Mouse (Mus musculus) CH12.LX (cell line): ENCODE results near the gene Pnmal2. TPM values are rescaled to one million over a fixed set of nuclear protein-coding genes. Genes with fewer than 3 reads are reported as not detected.

Experiments
- DNase-seq: peaks from one replicate; pipeline ENCODE4 v3.0.0-alpha.2; 2013; ENCODE audit errors: extremely low read depth
- H3K27ac ChIP-seq: 2 replicates; pipeline ENCODE4 v1.5.1; 2012; ENCODE audit warnings: low read depth, mild to moderate bottlenecking, control low read depth, moderate library complexity; ENCODE audit not compliant: insufficient read depth
- H3K27me3 ChIP-seq: replicated peaks from 2 replicates; pipeline ENCODE3; 2012; ENCODE audit warnings: inconsistent platforms
- H3K36me3 ChIP-seq, 2 experiments: replicated peaks in 1 of 2; 2 replicates each; pipeline versions ENCODE3 to v1.6.1; 2012; ENCODE audit warnings: inconsistent platforms in 1 of 2, low read length in 1 of 2, mild to moderate bottlenecking in 1 of 2, mixed read lengths in 1 of 2, moderate library complexity in 1 of 2; ENCODE audit not compliant: control insufficient read depth in 1 of 2, insufficient read depth in 1 of 2
- H3K4me1 ChIP-seq, 2 experiments: 2 replicates each; pipeline ENCODE4 v1.6.1; 2012; ENCODE audit warnings: inconsistent platforms in 1 of 2, moderate library complexity in 1 of 2; ENCODE audit not compliant: insufficient read depth in 2 of 2, control insufficient read depth in 1 of 2
- H3K4me2 ChIP-seq: 2 replicates; pipeline ENCODE4 v1.6.1; 2012; ENCODE audit warnings: low read depth, mild to moderate bottlenecking, control low read depth; ENCODE audit not compliant: poor library complexity, insufficient read depth, severe bottlenecking
- H3K4me3 ChIP-seq, 3 experiments: fragments of 150-350 bp in 1 of 3; sonication (generic) in 1 of 3; replicated peaks in 1 of 3; 2 replicates each; pipeline versions ENCODE3 to v1.5.1; 2011 to 2012; ENCODE audit warnings: low read depth in 2 of 3, low read length in 2 of 3, mild to moderate bottlenecking in 2 of 3, moderate library complexity in 2 of 3, control low read depth in 1 of 3, improper control_type of control experiment in 1 of 3, inconsistent platforms in 1 of 3, mixed read lengths in 1 of 3; ENCODE audit not compliant: poor library complexity in 1 of 3
- H3K79me2 ChIP-seq: replicated peaks from 2 replicates; pipeline ENCODE4 v1.6.1; 2012; ENCODE audit warnings: mild to moderate bottlenecking, moderate library complexity; ENCODE audit not compliant: control insufficient read depth, poor library complexity, insufficient read depth, severe bottlenecking; ENCODE audit errors: extremely low read depth
- H3K9ac ChIP-seq: 2 replicates; pipeline ENCODE4 v1.6.1; 2012; ENCODE audit warnings: low read depth, mild to moderate bottlenecking, control low read depth, moderate library complexity; ENCODE audit not compliant: insufficient read depth
- H3K9me3 ChIP-seq: replicated peaks from 2 replicates; pipeline ENCODE3; 2012; ENCODE audit warnings: low read length, inconsistent platforms, mixed read lengths
- BHLHE40 ChIP-seq: IDR thresholded peaks from 2 replicates; pipeline ENCODE4 v1.6.1; 2011; ENCODE audit warnings: mild to moderate bottlenecking, low read depth, low read length, improper control_type of control experiment
- CHD2 ChIP-seq: IDR thresholded peaks from 2 replicates; pipeline ENCODE4 v1.6.1; 2011; ENCODE audit warnings: low read length, improper control_type of control experiment
- CTCF ChIP-seq, 2 experiments: IDR thresholded peaks in 1 of 2; conservative IDR thresholded peaks in 1 of 2; 2 replicates each; pipeline ENCODE4 v1.5.1; 2011 to 2012; ENCODE audit warnings: low read depth in 2 of 2, low read length in 2 of 2, improper control_type of control experiment in 1 of 2, inconsistent platforms in 1 of 2, mild to moderate bottlenecking in 1 of 2, moderate library complexity in 1 of 2
- E2F4 ChIP-seq: IDR thresholded peaks from 2 replicates; pipeline ENCODE4 v1.6.1; 2011; ENCODE audit warnings: low read depth, low read length, improper control_type of control experiment; ENCODE audit not compliant: insufficient replicate concordance
- ELF1 ChIP-seq: IDR thresholded peaks from 2 replicates; pipeline ENCODE4 v1.6.1; 2014; ENCODE audit warnings: low read depth, mild to moderate bottlenecking, inconsistent platforms, low read length, improper control_type of control experiment
- ETS1 ChIP-seq: conservative IDR thresholded peaks from 2 replicates; pipeline ENCODE4 v1.6.1; 2012; ENCODE audit warnings: low read depth, mild to moderate bottlenecking, inconsistent platforms, low read length, improper control_type of control experiment, moderate library complexity
- GABPA ChIP-seq: IDR thresholded peaks from 2 replicates; pipeline ENCODE4 v1.6.1; 2012; ENCODE audit warnings: low read depth, low read length, improper control_type of control experiment, inconsistent platforms; ENCODE audit not compliant: insufficient replicate concordance
- HCFC1 ChIP-seq: IDR thresholded peaks from 2 replicates; pipeline ENCODE4 v1.6.1; 2012; ENCODE audit warnings: low read depth, mild to moderate bottlenecking, inconsistent platforms, low read length, improper control_type of control experiment
- IRF4 ChIP-seq: IDR thresholded peaks from 2 replicates; pipeline ENCODE4 v1.6.1; 2014; ENCODE audit warnings: low read depth, mild to moderate bottlenecking, inconsistent platforms, low read length, improper control_type of control experiment
- JUN ChIP-seq: IDR thresholded peaks from 2 replicates; pipeline ENCODE4 v1.6.1; 2011; ENCODE audit warnings: low read depth, mild to moderate bottlenecking, low read length, improper control_type of control experiment, moderate library complexity; ENCODE audit not compliant: insufficient read depth
- KAT2A ChIP-seq: IDR thresholded peaks from 2 replicates; pipeline ENCODE4 v1.6.1; 2012; ENCODE audit warnings: low read length, improper control_type of control experiment, inconsistent platforms; ENCODE audit not compliant: insufficient replicate concordance
- MAZ ChIP-seq: IDR thresholded peaks from 2 replicates; pipeline ENCODE4 v1.6.1; 2012; ENCODE audit warnings: low read depth, mild to moderate bottlenecking, inconsistent platforms, low read length, improper control_type of control experiment, moderate library complexity
- MXI1 ChIP-seq: IDR thresholded peaks from 2 replicates; pipeline ENCODE4 v1.6.1; 2011; ENCODE audit warnings: mild to moderate bottlenecking, low read depth, low read length, improper control_type of control experiment
- MYC ChIP-seq: IDR thresholded peaks from 2 replicates; pipeline ENCODE4 v1.6.1; 2011; ENCODE audit warnings: low read depth, mild to moderate bottlenecking, improper control_type of control experiment, low read length
- NELFE ChIP-seq: IDR thresholded peaks from 2 replicates; pipeline ENCODE4 v1.6.1; 2011; ENCODE audit warnings: low read depth, low read length, improper control_type of control experiment
- NRF1 ChIP-seq: IDR thresholded peaks from 2 replicates; pipeline ENCODE4 v1.6.1; 2014; ENCODE audit warnings: low read depth, mild to moderate bottlenecking, inconsistent platforms, low read length, improper control_type of control experiment, moderate library complexity
- PAX5 ChIP-seq: IDR thresholded peaks from 2 replicates; pipeline ENCODE4 v1.6.1; 2012; ENCODE audit warnings: low read length, inconsistent platforms, mixed read lengths
- POLR2A ChIP-seq: IDR thresholded peaks from 2 replicates; pipeline ENCODE4 v1.6.1; 2011; ENCODE audit warnings: low read depth, mild to moderate bottlenecking, improper control_type of control experiment, low read length
- POLR2AphosphoS2 ChIP-seq: IDR thresholded peaks from 2 replicates; pipeline ENCODE4 v1.6.1; 2011; ENCODE audit warnings: low read depth, low read length, improper control_type of control experiment
- RCOR1 ChIP-seq: conservative IDR thresholded peaks from 2 replicates; pipeline ENCODE4 v1.6.1; 2012; ENCODE audit warnings: low read depth, mild to moderate bottlenecking, inconsistent platforms, low read length, improper control_type of control experiment
- SMC3 ChIP-seq: IDR thresholded peaks from 2 replicates; pipeline ENCODE4 v1.6.1; 2011; ENCODE audit warnings: low read depth, low read length, improper control_type of control experiment
- TBP ChIP-seq: conservative IDR thresholded peaks from 2 replicates; pipeline ENCODE4 v1.6.1; 2011; ENCODE audit warnings: low read depth, low read length, improper control_type of control experiment
- TCF12 ChIP-seq: IDR thresholded peaks from 2 replicates; pipeline ENCODE4 v1.6.1; 2014; ENCODE audit warnings: low read depth, mild to moderate bottlenecking, inconsistent platforms, low read length, improper control_type of control experiment
- UBTF ChIP-seq: IDR thresholded peaks from 2 replicates; pipeline ENCODE4 v1.6.1; 2012; ENCODE audit warnings: low read depth, mild to moderate bottlenecking, inconsistent platforms, low read length, improper control_type of control experiment, moderate library complexity
- USF1 ChIP-seq: IDR thresholded peaks from 2 replicates; pipeline ENCODE4 v1.6.1; 2014; ENCODE audit warnings: low read depth, mild to moderate bottlenecking, inconsistent platforms, low read length, improper control_type of control experiment
- USF2 ChIP-seq: conservative IDR thresholded peaks from 2 replicates; pipeline ENCODE4 v1.6.1; 2011; ENCODE audit warnings: low read depth, low read length, improper control_type of control experiment
- ZC3H11A ChIP-seq: IDR thresholded peaks from 2 replicates; pipeline ENCODE4 v1.6.1; 2012; ENCODE audit warnings: low read depth, mild to moderate bottlenecking, inconsistent platforms, low read length, improper control_type of control experiment
- ZKSCAN1 ChIP-seq: IDR thresholded peaks from 2 replicates; pipeline ENCODE4 v1.6.1; 2012; ENCODE audit warnings: low read depth, inconsistent platforms, low read length, improper control_type of control experiment, borderline replicate concordance
- ZMIZ1 ChIP-seq: IDR thresholded peaks from 2 replicates; pipeline ENCODE4 v1.6.1; 2012; ENCODE audit warnings: low read depth, mild to moderate bottlenecking, inconsistent platforms, low read length, improper control_type of control experiment
- ZNF384 ChIP-seq: IDR thresholded peaks from 2 replicates; pipeline ENCODE4 v1.6.1; 2012; ENCODE audit warnings: low read depth, low read length, improper control_type of control experiment, inconsistent platforms
- dilution Hi-C: fragments of 300-500 bp; cut with MboI; formaldehyde crosslinking; loops from 2 replicates; pipeline ENCODE4 v1.14.3; 2020; ENCODE audit warnings: low sequenced_read_pairs; ENCODE audit not compliant: extremely low pct_unique_long_range_greater_than_20kb, extremely low pct_ligation_motif_present
- in situ Hi-C: fragments of 300-500 bp; cut with MboI; formaldehyde crosslinking; loops from 3 replicates; pipeline ENCODE4 v1.14.3; 2019; ENCODE audit warnings: low sequenced_read_pairs, low pct_ligation_motif_present, low pct_unique_long_range_greater_than_20kb, mixed read lengths
- polyA plus RNA-seq: library from polyadenylated mRNA; unstranded; fragments of >175 nt; gene quantifications from 2 replicates; pipeline ENCODE4 v1.2.1, GENCODE M21; 2012; ENCODE audit warnings: low read depth; ENCODE audit not compliant: insufficient read length
- total RNA-seq, 2 experiments: library from RNA; depleted of rRNA; stranded (reverse); fragments of 300-350 nt in 1 of 2; fragments of >200 nt in 1 of 2; gene quantifications; 2 replicates each; pipeline ENCODE4 v1.2.3; 2012 to 2014

The Pnmal2 gene
- total RNA-seq (2012; rRNA removed): 0.21 and 0.38 TPM in 2 replicates
- not detected in 2 replicates for total RNA-seq (2014; rRNA removed)
- 0.09 TPM in 1 of 2 replicates, not detected in the other for polyA plus RNA-seq

DNA sequence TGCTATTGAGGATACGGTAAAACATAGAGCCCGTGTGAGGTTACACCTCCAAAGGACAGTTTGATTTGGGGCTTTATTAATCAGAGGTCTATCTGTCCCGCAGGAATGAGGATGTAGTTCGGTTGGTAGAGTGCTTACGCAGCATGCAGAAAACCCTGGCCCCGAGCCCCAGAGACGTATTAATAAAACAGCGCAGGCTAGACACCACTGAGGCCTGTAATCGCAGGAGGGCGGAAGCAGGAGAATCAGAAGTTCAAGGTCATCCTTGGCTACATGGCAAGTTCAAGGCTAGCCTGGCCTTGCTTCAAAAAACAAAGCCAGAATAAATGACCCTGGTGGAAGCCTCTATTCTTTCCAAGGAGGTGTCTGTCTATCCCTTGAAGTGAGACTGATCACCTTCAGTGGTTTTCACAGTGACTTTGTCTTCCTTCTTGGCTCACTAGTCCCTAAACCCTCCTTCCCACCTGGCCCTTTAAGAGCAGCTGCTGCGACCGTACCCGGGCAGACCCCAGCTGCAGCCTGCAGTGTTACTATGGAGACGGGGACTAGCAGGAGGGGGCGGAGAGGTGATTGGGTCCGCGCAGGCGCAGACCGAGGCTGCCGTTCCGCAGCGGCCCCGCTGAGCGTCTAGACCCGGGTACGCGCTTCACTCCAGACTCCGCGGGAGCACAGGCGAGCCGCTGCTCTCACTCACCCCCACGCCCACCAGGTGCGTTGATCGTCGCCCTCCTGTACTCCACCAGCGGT lies at the start of gene Pnmal2:
Pnmal2 (plus strand) TSS at position 622 of the 747 bp plus-strand sequence.
- peak; percentile 80 for TF ChIP-seq NRF1
- TF ChIP-seq USF2: no peak
- 0 out of 2 replicates have a peak, but pooled peaks have one; percentile 25 for TF ChIP-seq POLR2A
- no peak for TF ChIP-seq CTCF (conservative IDR thresholded peaks at IDR 0.05 in 1 of 2, IDR thresholded peaks at IDR 0.05 in 1 of 2; ENCODE audit: low read depth in 2 of 2, low read length in 2 of 2)
- Histone ChIP-seq H3K4me2 (0 out of 2 replicates have a peak within 1 kb of the TSS, but pooled peaks have one; percentile 12), H3K36me3 (no peaks in the 10 kb centered on the region), H3K79me2 (no peaks in the 10 kb centered on the region), H3K27ac (no peak within 1 kb of the TSS), H3K4me3 (peak within 1 kb of the TSS in 1 of 3 experiments; percentile 56), H3K27me3 (peaks cover 47% of the 10 kb centered on the region), H3K9me3 (peaks cover 14% of the 10 kb centered on the region), H3K9ac (peak within 1 kb of the TSS; percentile 37; the same call in 1 of the 2 replicates), H3K4me1 (no peaks in the 10 kb centered on the region)
- in situ Hi-C loops: no loop called here
- no peak for DNase-seq
- dilution Hi-C loops: no loop called here

DNA sequence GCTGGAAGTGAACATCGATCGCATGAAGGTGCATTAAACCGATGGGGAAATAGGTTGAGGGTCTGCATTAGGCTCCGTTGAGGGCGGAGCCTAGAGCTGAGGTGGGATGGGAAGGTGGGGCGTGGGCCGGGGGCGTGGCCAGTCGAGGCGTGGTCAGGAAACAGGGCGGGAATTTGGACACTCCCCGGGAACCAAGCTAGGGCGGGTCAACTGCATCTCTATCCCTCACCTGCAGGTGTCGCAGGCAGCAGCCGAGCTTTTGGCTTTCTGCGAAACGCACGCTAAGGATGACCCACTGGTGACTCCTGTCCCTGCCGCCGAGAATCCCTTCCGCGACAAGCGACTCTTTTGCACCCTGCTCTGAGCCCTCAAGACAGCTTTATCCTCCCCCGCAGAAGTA lies 49.5 kb upstream of the Pnmal2 start:
- no peaks in the 10 kb centered on the region for H3K79me2 ChIP-seq
- H3K9ac ChIP-seq: 0 out of 2 replicates have a peak overlapping the region, but pooled peaks have one; percentile 2
- DNase-seq: peak; percentile 74
- H3K4me1 ChIP-seq: peaks cover 15 to 48% of the 10 kb centered on the region in 2 experiments
- no peaks in the 10 kb centered on the region for H3K36me3 ChIP-seq
- in situ Hi-C loops (no loop called here), dilution Hi-C loops (no loop called here)
- peak overlapping the region in 2 of 3 experiments; percentile 32 to 51 for H3K4me3 ChIP-seq
- peak overlapping the region; percentile 55 for H3K4me2 ChIP-seq
- no peaks in the 10 kb centered on the region for H3K9me3 ChIP-seq
- H3K27me3 ChIP-seq: peaks cover 6% of the 10 kb centered on the region
- H3K27ac ChIP-seq: no peak overlapping the region
- no peak for TF ChIP-seq CHD2
- TF ChIP-seq TCF12: 0 out of 2 replicates have a peak, but pooled peaks have one; percentile 11
- no peak for TF ChIP-seq USF1
- TF ChIP-seq ETS1: no peak
- no peak for TF ChIP-seq JUN
- no peak for TF ChIP-seq MAZ
- no peak for TF ChIP-seq MYC
- TF ChIP-seq SMC3: peak; percentile 93
- no peak for TF ChIP-seq ZMIZ1
- TF ChIP-seq UBTF: no peak
- 0 out of 2 replicates have a peak, but pooled peaks have one; percentile 84 for TF ChIP-seq E2F4
- TF ChIP-seq KAT2A: no peak
- no peak for TF ChIP-seq HCFC1
- no peak for TF ChIP-seq ZKSCAN1
- peak; percentile 23; the same call in 1 of the 2 replicates for TF ChIP-seq IRF4
- peak; percentile 49; the same call in 1 of the 2 replicates for TF ChIP-seq POLR2A
- TF ChIP-seq ZC3H11A: no peak
- TF ChIP-seq ZNF384: no peak
- no peak for TF ChIP-seq ELF1
- TF ChIP-seq GABPA: no peak
- no peak for TF ChIP-seq RCOR1
- no peak for TF ChIP-seq MXI1
- TF ChIP-seq TBP: no peak
- TF ChIP-seq POLR2AphosphoS2: no peak
- peak; percentile 53 to 92 for TF ChIP-seq CTCF (conservative IDR thresholded peaks at IDR 0.05 in 1 of 2, IDR thresholded peaks at IDR 0.05 in 1 of 2; ENCODE audit: low read depth in 2 of 2, low read length in 2 of 2)
- no peak for TF ChIP-seq PAX5
- no peak for TF ChIP-seq BHLHE40
- no peak; the same call in 1 of the 2 replicates for TF ChIP-seq NELFE
- TF ChIP-seq USF2: no peak
